Mouse (Mus musculus): ENCODE results near the gene Tnfrsf1b. TPM values are rescaled to one million over a fixed set of nuclear protein-coding genes. Genes with fewer than 3 reads are reported as not detected.

Gene Tnfrsf1b
- polyA plus RNA-seq, 1 experiment from 2014 or later, result 5.2 TPM

GRCm38 (mm10) chr4:145278231-145278630, 31.6 kb upstream of the Tnfrsf1b start:
- WGBS, result 75% methylated on average over 2 of the region's 2 CpGs
- Histone ChIP-seq H3K4me3 (ENCODE audit: low read length) (no peak overlapping the region), H3K9ac (ENCODE audit: low read length) (no peak overlapping the region), H3K9me3 (replicated peaks; ENCODE audit: control insufficient read depth, low read length) (no peaks in the 10 kb centered on the region; the same call in 1 of the 2 replicates), H3K27ac (ENCODE audit: low read length) (no peak overlapping the region), H3K27me3 (ENCODE audit: control insufficient read depth, insufficient read depth, low read length) (no peaks in the 10 kb centered on the region), H3K36me3 (ENCODE audit: control insufficient read depth, insufficient read depth) (no peaks in the 10 kb centered on the region), H3K4me2 (ENCODE audit: low read depth, low read length) (no peak overlapping the region), H3K4me1 (ENCODE audit: control insufficient read depth, insufficient read depth, low read length) (no peaks in the 10 kb centered on the region)
- no peak for ATAC-seq (replicated peaks; ENCODE audit: extremely low read depth, insufficient read depth, low FRiP score)

DNA sequence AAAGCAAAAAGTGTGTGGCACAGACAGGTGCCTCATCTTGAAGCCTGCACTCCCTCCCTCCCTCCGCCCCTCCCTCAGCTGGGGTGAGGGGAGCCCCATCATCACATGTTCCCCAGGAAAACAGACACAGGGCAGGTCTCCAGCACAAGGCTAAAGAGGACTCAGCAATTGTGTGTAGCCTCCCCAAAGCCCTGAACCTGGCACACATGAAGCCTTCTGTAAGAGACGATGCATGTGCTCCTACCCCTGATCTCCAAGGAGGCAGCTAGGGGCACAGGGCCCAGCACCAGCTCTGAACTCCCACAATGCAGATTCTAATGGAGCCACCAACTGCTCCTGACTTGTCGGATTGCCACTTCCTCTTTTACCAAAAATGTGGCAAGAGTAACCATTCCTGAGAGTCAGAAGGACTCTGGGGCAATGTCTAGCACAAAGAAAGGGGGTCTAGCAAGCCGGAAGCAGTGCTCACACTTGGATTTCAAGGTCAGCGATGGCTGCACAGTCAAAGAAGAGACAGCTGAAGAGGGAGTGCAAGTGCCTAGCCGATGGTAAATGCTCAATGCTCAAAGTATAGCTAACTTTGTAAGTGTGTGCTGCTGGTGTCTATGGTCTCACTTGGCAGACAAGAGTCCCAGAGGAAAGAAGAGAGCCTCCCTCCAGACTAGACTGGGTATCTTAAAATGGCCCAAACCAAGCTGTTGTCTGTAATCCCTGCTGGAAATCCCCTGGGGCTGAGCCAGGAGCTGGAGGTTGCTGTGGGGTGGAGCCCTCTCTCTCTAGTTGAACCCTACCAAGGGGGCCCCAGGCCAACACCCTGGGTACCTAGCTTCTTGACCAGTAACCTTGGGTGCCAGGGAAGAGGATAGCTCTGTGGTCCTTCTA, 29.9 kb upstream of the Tnfrsf1b start:
- Histone ChIP-seq H3K27me3 (ENCODE audit: control insufficient read depth, insufficient read depth, low read length) (no peaks in the 10 kb centered on the region), H3K9me3 (replicated peaks; ENCODE audit: control insufficient read depth, low read length) (no peaks in the 10 kb centered on the region; the same call in 1 of the 2 replicates), H3K4me2 (ENCODE audit: low read depth, low read length) (no peak overlapping the region), H3K36me3 (ENCODE audit: control insufficient read depth, insufficient read depth) (no peaks in the 10 kb centered on the region), H3K9ac (ENCODE audit: low read length) (no peak overlapping the region), H3K4me3 (ENCODE audit: low read length) (no peak overlapping the region), H3K27ac (ENCODE audit: low read length) (no peak overlapping the region), H3K4me1 (ENCODE audit: control insufficient read depth, insufficient read depth, low read length) (no peaks in the 10 kb centered on the region)
- no peak for ATAC-seq (replicated peaks; ENCODE audit: extremely low read depth, insufficient read depth, low FRiP score)
- WGBS, result 76% methylated on average over 6 of the region's 6 CpGs

DNA sequence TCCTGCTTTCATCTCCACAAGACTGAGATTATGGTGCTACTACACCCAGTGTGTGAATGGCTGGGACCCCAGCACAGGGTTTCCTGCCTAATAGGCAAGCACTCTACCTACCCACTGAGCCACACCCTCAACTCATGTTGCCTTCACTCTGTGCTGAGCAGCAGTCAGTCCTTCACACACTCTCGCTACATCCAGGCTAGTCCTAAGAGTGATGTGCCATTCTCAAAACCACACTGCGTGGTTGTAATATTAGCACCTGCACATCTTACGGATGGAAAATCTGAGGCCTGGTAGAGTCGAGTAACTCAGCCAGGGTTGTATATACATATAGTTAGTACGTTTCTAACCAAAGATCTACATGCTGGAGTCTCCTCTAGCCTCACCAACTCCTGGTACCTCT, 28.2 kb upstream of the Tnfrsf1b start:
- Histone ChIP-seq H3K4me1 (ENCODE audit: control insufficient read depth, insufficient read depth, low read length) (no peaks in the 10 kb centered on the region), H3K4me2 (ENCODE audit: low read depth, low read length) (no peak overlapping the region), H3K27ac (ENCODE audit: low read length) (no peak overlapping the region), H3K36me3 (ENCODE audit: control insufficient read depth, insufficient read depth) (no peaks in the 10 kb centered on the region), H3K27me3 (ENCODE audit: control insufficient read depth, insufficient read depth, low read length) (no peaks in the 10 kb centered on the region), H3K9me3 (replicated peaks; ENCODE audit: control insufficient read depth, low read length) (no peaks in the 10 kb centered on the region; the same call in 1 of the 2 replicates), H3K4me3 (ENCODE audit: low read length) (no peak overlapping the region), H3K9ac (ENCODE audit: low read length) (no peak overlapping the region)
- no peak for ATAC-seq (replicated peaks; ENCODE audit: extremely low read depth, insufficient read depth, low FRiP score)
- 88% methylated on average over 5 of the region's 5 CpGs for WGBS

DNA sequence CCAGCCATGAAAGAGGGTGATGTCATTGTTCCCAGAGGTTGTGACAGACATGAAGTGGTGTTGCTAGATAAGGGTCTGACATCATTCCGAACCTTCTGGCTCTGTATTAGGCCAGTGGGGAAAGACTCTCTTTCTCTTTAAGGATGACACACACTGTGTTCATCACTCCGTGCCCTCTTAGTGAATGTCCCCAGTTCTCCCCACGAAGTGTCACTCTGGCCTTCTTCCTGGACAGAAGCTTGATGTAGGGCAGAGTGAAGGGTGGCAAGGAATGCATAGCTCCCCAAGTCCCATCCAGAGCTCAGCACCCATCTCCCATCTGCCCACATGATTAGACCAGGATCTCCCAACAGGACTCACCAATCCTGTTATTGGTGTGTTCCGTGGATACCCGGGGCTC, 27.3 kb upstream of the Tnfrsf1b start:
- no peaks in the 10 kb centered on the region for H3K36me3 ChIP-seq (ENCODE audit: control insufficient read depth, insufficient read depth)
- H3K9me3 ChIP-seq (replicated peaks; ENCODE audit: control insufficient read depth, low read length), result no peaks in the 10 kb centered on the region
- H3K4me2 ChIP-seq (ENCODE audit: low read depth, low read length), result no peak overlapping the region
- H3K9ac ChIP-seq (ENCODE audit: low read length), result no peak overlapping the region
- H3K4me1 ChIP-seq (ENCODE audit: control insufficient read depth, insufficient read depth, low read length), result no peaks in the 10 kb centered on the region
- H3K4me3 ChIP-seq (ENCODE audit: low read length), result no peak overlapping the region
- ATAC-seq (replicated peaks; ENCODE audit: extremely low read depth, insufficient read depth, low FRiP score), result no peak
- 68% methylated on average over 5 of the region's 5 CpGs for WGBS
- H3K27ac ChIP-seq (ENCODE audit: low read length), result no peak overlapping the region
- no peaks in the 10 kb centered on the region for H3K27me3 ChIP-seq (ENCODE audit: control insufficient read depth, insufficient read depth, low read length)

DNA sequence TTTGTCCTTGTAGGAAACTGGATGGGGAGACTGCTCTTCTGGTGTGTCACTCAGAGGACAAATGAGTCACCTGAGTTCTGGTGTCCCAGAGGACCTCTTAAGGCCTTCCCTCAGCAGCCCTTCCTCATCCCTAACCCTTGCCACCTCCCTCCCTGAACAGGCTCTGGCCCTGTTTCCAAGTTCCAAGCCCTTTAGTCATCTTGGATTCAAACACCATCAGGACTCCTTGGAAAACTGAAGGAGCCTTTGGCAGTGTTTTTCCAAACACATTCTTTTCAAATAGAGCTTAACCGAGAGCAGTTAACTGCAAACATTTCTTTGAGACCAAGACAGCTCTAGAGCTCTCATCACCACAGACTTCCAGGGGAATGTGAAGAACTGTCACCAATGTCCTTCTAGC, 26.1 kb upstream of the Tnfrsf1b start:
- Histone ChIP-seq H3K4me1 (ENCODE audit: control insufficient read depth, insufficient read depth, low read length) (no peaks in the 10 kb centered on the region), H3K4me3 (ENCODE audit: low read length) (no peak overlapping the region), H3K27me3 (ENCODE audit: control insufficient read depth, insufficient read depth, low read length) (no peaks in the 10 kb centered on the region), H3K36me3 (ENCODE audit: control insufficient read depth, insufficient read depth) (no peaks in the 10 kb centered on the region), H3K9ac (ENCODE audit: low read length) (no peak overlapping the region), H3K27ac (ENCODE audit: low read length) (peak overlapping the region; percentile 60; the same call in 1 of the 2 replicates), H3K9me3 (replicated peaks; ENCODE audit: control insufficient read depth, low read length) (no peaks in the 10 kb centered on the region), H3K4me2 (ENCODE audit: low read depth, low read length) (no peak overlapping the region)
- peak; percentile 35 for ATAC-seq (replicated peaks; ENCODE audit: extremely low read depth, insufficient read depth, low FRiP score)
- WGBS, result 54% methylated on average over 1 of the region's 1 CpGs

DNA sequence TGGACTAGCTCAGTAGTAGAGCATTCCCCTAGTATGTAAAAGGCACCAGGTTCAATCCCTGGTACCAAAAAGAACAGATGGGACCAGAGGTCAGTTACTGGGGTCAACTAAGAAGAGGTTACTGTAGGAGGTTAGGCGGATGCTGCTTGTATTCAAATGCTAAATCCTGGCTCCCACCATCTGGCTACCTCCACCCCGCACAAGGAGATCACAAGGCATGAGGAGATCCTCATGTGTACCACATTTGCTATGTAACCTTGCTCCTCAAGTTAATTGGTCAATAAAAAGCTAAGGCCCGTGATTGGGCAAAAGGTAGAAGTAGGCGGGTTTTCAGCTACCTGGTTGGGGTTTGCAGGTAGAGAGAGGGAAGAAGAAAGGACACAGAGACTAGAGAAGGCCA, 25.0 kb upstream of the Tnfrsf1b start:
- H3K27me3 ChIP-seq (ENCODE audit: control insufficient read depth, insufficient read depth, low read length), result no peaks in the 10 kb centered on the region
- H3K9me3 ChIP-seq (replicated peaks; ENCODE audit: control insufficient read depth, low read length), result no peaks in the 10 kb centered on the region
- no peak overlapping the region for H3K9ac ChIP-seq (ENCODE audit: low read length)
- H3K36me3 ChIP-seq (ENCODE audit: control insufficient read depth, insufficient read depth), result no peaks in the 10 kb centered on the region
- H3K4me2 ChIP-seq (ENCODE audit: low read depth, low read length), result no peak overlapping the region
- ATAC-seq (replicated peaks; ENCODE audit: extremely low read depth, insufficient read depth, low FRiP score), result no peak
- no peak overlapping the region for H3K4me3 ChIP-seq (ENCODE audit: low read length)
- H3K27ac ChIP-seq (ENCODE audit: low read length), result no peak overlapping the region
- no peaks in the 10 kb centered on the region for H3K4me1 ChIP-seq (ENCODE audit: control insufficient read depth, insufficient read depth, low read length)
- WGBS, result 83% methylated on average over 4 of the region's 4 CpGs

DNA sequence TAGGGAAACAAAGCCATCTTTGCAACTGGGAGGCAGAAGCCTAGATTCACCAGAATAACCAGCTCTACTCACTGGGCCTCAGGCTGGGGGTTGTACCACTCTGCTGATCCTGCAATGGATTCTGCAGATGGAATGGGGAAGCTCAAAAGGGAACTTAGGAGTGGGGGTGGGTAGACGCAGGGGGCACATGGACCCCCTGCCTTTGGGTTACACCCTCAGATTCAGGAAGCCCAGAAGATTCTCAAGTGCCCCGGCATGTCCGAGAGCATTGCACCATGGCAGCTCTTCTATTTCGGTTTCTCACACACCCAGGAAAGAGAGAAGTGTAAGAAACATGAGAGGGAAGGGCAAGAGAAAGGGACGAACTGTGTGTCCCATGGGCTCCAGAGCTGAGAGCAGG, 23.5 kb upstream of the Tnfrsf1b start:
- ATAC-seq (replicated peaks; ENCODE audit: extremely low read depth, insufficient read depth, low FRiP score), result no peak
- no peak overlapping the region for H3K27ac ChIP-seq (ENCODE audit: low read length)
- H3K27me3 ChIP-seq (ENCODE audit: control insufficient read depth, insufficient read depth, low read length), result no peaks in the 10 kb centered on the region
- H3K9me3 ChIP-seq (replicated peaks; ENCODE audit: control insufficient read depth, low read length), result no peaks in the 10 kb centered on the region
- H3K4me2 ChIP-seq (ENCODE audit: low read depth, low read length), result no peak overlapping the region
- no peaks in the 10 kb centered on the region for H3K4me1 ChIP-seq (ENCODE audit: control insufficient read depth, insufficient read depth, low read length)
- H3K4me3 ChIP-seq (ENCODE audit: low read length), result no peak overlapping the region
- 78% methylated on average over 5 of the region's 5 CpGs for WGBS
- H3K9ac ChIP-seq (ENCODE audit: low read length), result no peak overlapping the region
- H3K36me3 ChIP-seq (ENCODE audit: control insufficient read depth, insufficient read depth), result no peaks in the 10 kb centered on the region

DNA sequence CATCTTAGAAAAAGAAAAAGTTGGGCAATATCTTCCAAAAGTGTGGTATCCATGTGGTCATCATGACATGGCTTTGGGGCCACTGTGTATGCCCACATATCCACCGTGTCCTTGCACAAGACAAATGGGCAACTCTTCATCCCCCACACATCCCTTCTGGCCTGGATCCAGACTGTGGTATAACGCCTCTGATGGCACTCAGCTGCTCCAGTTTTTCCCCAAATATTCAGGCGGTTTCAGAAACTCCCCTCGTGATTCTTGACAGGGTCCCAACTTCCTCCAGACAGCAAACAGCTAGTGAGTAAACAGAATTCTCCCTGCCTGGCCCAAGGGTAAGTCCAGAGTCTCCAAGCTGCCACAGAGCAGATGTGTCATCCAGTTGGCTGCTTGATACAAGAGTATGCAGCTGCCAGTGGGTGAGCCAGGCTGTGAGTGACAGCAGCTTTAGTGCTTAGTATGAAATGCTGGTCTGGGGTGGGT, 21.0 kb upstream of the Tnfrsf1b start:
- H3K27ac ChIP-seq (ENCODE audit: low read length), result no peak overlapping the region
- 49% methylated on average over 4 of the region's 4 CpGs for WGBS

GRCm38 (mm10) chr4:145266505-145266904, 19.8 kb upstream of the Tnfrsf1b start:
- no peak overlapping the region for H3K4me2 ChIP-seq (ENCODE audit: low read depth, low read length)
- no peak overlapping the region for H3K9ac ChIP-seq (ENCODE audit: low read length)
- 56% methylated on average over 4 of the region's 4 CpGs for WGBS
- no peaks in the 10 kb centered on the region for H3K4me1 ChIP-seq (ENCODE audit: control insufficient read depth, insufficient read depth, low read length)
- 0 out of 2 replicates have a peak, but pooled peaks have one; percentile 24 for ATAC-seq (replicated peaks; ENCODE audit: extremely low read depth, insufficient read depth, low FRiP score)
- no peaks in the 10 kb centered on the region for H3K36me3 ChIP-seq (ENCODE audit: control insufficient read depth, insufficient read depth)
- H3K9me3 ChIP-seq (replicated peaks; ENCODE audit: control insufficient read depth, low read length), result no peaks in the 10 kb centered on the region
- no peaks in the 10 kb centered on the region for H3K27me3 ChIP-seq (ENCODE audit: control insufficient read depth, insufficient read depth, low read length)
- no peak overlapping the region for H3K27ac ChIP-seq (ENCODE audit: low read length)
- no peak overlapping the region for H3K4me3 ChIP-seq (ENCODE audit: low read length)

More for the DNA sequence above, 21.0 kb upstream of the Tnfrsf1b start:
- Histone ChIP-seq H3K9me3 (replicated peaks; ENCODE audit: control insufficient read depth, low read length) (no peaks in the 10 kb centered on the region), H3K4me2 (ENCODE audit: low read depth, low read length) (no peak overlapping the region), H3K36me3 (ENCODE audit: control insufficient read depth, insufficient read depth) (no peaks in the 10 kb centered on the region), H3K27me3 (ENCODE audit: control insufficient read depth, insufficient read depth, low read length) (no peaks in the 10 kb centered on the region), H3K4me1 (ENCODE audit: control insufficient read depth, insufficient read depth, low read length) (no peaks in the 10 kb centered on the region), H3K9ac (ENCODE audit: low read length) (no peak overlapping the region), H3K4me3 (ENCODE audit: low read length) (no peak overlapping the region)
- no peak for ATAC-seq (replicated peaks; ENCODE audit: extremely low read depth, insufficient read depth, low FRiP score)

Data from heart, embryonic 16.5 days (tissue).